Comparison of ENCODE assay signal across 17 mouse cellular contexts in genomic region chr10:40232442-40232841, GRCm38 (mm10). TPM values are rescaled to one million over a fixed set of nuclear protein-coding genes. Genes with fewer than 3 reads are reported as not detected.
DNase-seq lines count a peak whose midpoint lies in the region; ATAC-seq and TF ChIP-seq lines count a peak whose summit lies in the region.
"Had no signal": no experiment of that assay in that cellular context is flagged by ENCODE, and none has a peak within 500 bp of the region (broad histone marks: within the 10 kb centered on the region; RNA-seq: fewer than 3 reads in every experiment).

No protein-coding gene starts in this region.

- peaks cover 58% of the 10 kb centered on the region for H3K36me3 ChIP-seq in heart, postnatal 0 days (replicated peaks; ENCODE audit: control insufficient read depth, insufficient read depth, low read length)
- H3K36me3 ChIP-seq in heart, embryonic 10.5 days = peaks cover 74% of the 10 kb centered on the region
- peaks cover 38% of the 10 kb centered on the region for H3K36me3 ChIP-seq in midbrain, embryonic 15.5 days (replicated peaks)
- peaks cover 9% of the 10 kb centered on the region; the same call in 1 of the 2 replicates for H3K36me3 ChIP-seq in lung, postnatal 0 days (ENCODE audit: insufficient read depth, low read length)

- TF ChIP-seq EP300 in heart, postnatal 0 days (IDR thresholded peaks at IDR 0.05; ENCODE audit: low read depth) = no peak
- no peak for TF ChIP-seq EP300 in lung, postnatal 0 days (IDR thresholded peaks at IDR 0.05)

- H3K4me2 ChIP-seq in heart, postnatal 0 days (ENCODE audit: low read depth, low read length) = no peak overlapping the region
- H3K4me2 ChIP-seq in midbrain, embryonic 15.5 days = no peak overlapping the region
- H3K4me2 ChIP-seq in lung, postnatal 0 days (replicated peaks; ENCODE audit: low read depth, low read length) = no peak overlapping the region
- H3K4me2 ChIP-seq: forebrain, embryonic 12.5 days; heart, embryonic 12.5 days; limb, embryonic 12.5 days; liver, embryonic 13.5 days had no signal

- DNase-seq in heart, postnatal 0 days (ENCODE audit: low spot score) = no peak
- no peak for DNase-seq in heart, embryonic 10.5 days (ENCODE audit: low spot score)
- DNase-seq in thymus, adult 18-20 months = peak; percentile 36 to 57
- DNase-seq in kidney, postnatal 4 days = no peak
- no peak for DNase-seq in lung, postnatal 0 days (ENCODE audit: low spot score)
- DNase-seq: cerebellum, postnatal 14 days; gastrocnemius, postnatal 14 days; kidney, adult 11 months; kidney, postnatal 25 days; layer of hippocampus, adult 9-11 months; liver, embryonic 13.5 days; right cerebral cortex, postnatal 4 days had no signal

- TF ChIP-seq CTCF in heart, postnatal 0 days (IDR thresholded peaks at IDR 0.05; ENCODE audit: low read depth) = no peak
- no peak for TF ChIP-seq CTCF in lung, postnatal 0 days (IDR thresholded peaks at IDR 0.05)

- no peak for ATAC-seq in heart, postnatal 0 days (ENCODE audit: insufficient read depth, low read depth)
- ATAC-seq in hematopoietic stem cell, adult 5-6 weeks (replicated peaks in 1 of 2; ENCODE audit: insufficient read depth in 1 of 2, low FRiP score in 2 of 2, low TSS enrichment in 1 of 2, low read depth in 1 of 2, poor library complexity in 2 of 2, severe bottlenecking in 2 of 2) = peak; percentile 80 to 82
- ATAC-seq in midbrain, embryonic 15.5 days (replicated peaks) = no peak
- no peak for ATAC-seq in lung, postnatal 0 days

- H3K4me1 ChIP-seq in heart, postnatal 0 days (ENCODE audit: control insufficient read depth, insufficient read depth) = no peaks in the 10 kb centered on the region
- 0 out of 2 replicates have a peak, but pooled peaks cover 2% of the 10 kb centered on the region for H3K4me1 ChIP-seq in heart, embryonic 10.5 days
- no peaks in the 10 kb centered on the region for H3K4me1 ChIP-seq in midbrain, embryonic 15.5 days
- H3K4me1 ChIP-seq in lung, postnatal 0 days (ENCODE audit: insufficient read depth, low read depth, low read length) = no peaks in the 10 kb centered on the region
- H3K4me1 ChIP-seq: forebrain, embryonic 12.5 days; heart, embryonic 12.5 days; liver, embryonic 13.5 days had no signal

- WGBS in heart, postnatal 0 days = 42% methylated on average over 7 of the region's 7 CpGs
- WGBS in heart, embryonic 10.5 days = 69% methylated on average over 7 of the region's 7 CpGs
- 86% methylated on average over 7 of the region's 7 CpGs for WGBS in midbrain, embryonic 15.5 days
- 54% methylated on average over 7 of the region's 7 CpGs for WGBS in lung, postnatal 0 days

- H3K27me3 ChIP-seq in heart, postnatal 0 days (ENCODE audit: control insufficient read depth, insufficient read depth, low read length) = no peaks in the 10 kb centered on the region
- no peaks in the 10 kb centered on the region for H3K27me3 ChIP-seq in heart, embryonic 10.5 days (ENCODE audit: insufficient read depth, poor library complexity, severe bottlenecking)
- no peaks in the 10 kb centered on the region for H3K27me3 ChIP-seq in midbrain, embryonic 15.5 days (replicated peaks)
- H3K27me3 ChIP-seq in lung, postnatal 0 days (replicated peaks; ENCODE audit: insufficient read depth, low read length) = no peaks in the 10 kb centered on the region
- H3K27me3 ChIP-seq: forebrain, embryonic 12.5 days; heart, embryonic 12.5 days; limb, embryonic 12.5 days; liver, embryonic 13.5 days had no signal

- no peak overlapping the region; the same call in 1 of the 2 replicates for H3K27ac ChIP-seq in heart, postnatal 0 days (ENCODE audit: low read depth)
- no peak overlapping the region for H3K27ac ChIP-seq in heart, embryonic 10.5 days
- no peak overlapping the region for H3K27ac ChIP-seq in midbrain, embryonic 15.5 days
- H3K27ac ChIP-seq in lung, postnatal 0 days (ENCODE audit: low read length) = no peak overlapping the region
- H3K27ac ChIP-seq: forebrain, embryonic 12.5 days; limb, embryonic 12.5 days; liver, embryonic 13.5 days had no signal

- H3K9me3 ChIP-seq in heart, postnatal 0 days (replicated peaks; ENCODE audit: control insufficient read depth, low read length) = no peaks in the 10 kb centered on the region
- no peaks in the 10 kb centered on the region for H3K9me3 ChIP-seq in heart, embryonic 10.5 days
- H3K9me3 ChIP-seq in midbrain, embryonic 15.5 days = no peaks in the 10 kb centered on the region
- no peaks in the 10 kb centered on the region for H3K9me3 ChIP-seq in lung, postnatal 0 days (ENCODE audit: low read length)
- H3K9me3 ChIP-seq: forebrain, embryonic 12.5 days; heart, embryonic 12.5 days; limb, embryonic 12.5 days; liver, embryonic 13.5 days had no signal

- 0 out of 2 replicates have a peak overlapping the region, but pooled peaks have one; percentile 11 for H3K9ac ChIP-seq in heart, postnatal 0 days (replicated peaks; ENCODE audit: low read depth, low read length)
- no peak overlapping the region for H3K9ac ChIP-seq in midbrain, embryonic 15.5 days
- H3K9ac ChIP-seq in lung, postnatal 0 days (replicated peaks; ENCODE audit: low read depth) = no peak overlapping the region
- H3K9ac ChIP-seq: forebrain, embryonic 12.5 days; heart, embryonic 12.5 days; limb, embryonic 12.5 days; liver, embryonic 13.5 days had no signal

- no peak overlapping the region for H3K4me3 ChIP-seq in heart, postnatal 0 days (ENCODE audit: low read depth, low read length)
- H3K4me3 ChIP-seq in heart, embryonic 10.5 days = no peak overlapping the region
- H3K4me3 ChIP-seq in midbrain, embryonic 15.5 days = no peak overlapping the region
- no peak overlapping the region for H3K4me3 ChIP-seq in lung, postnatal 0 days (ENCODE audit: low read depth, low read length)
- H3K4me3 ChIP-seq: forebrain, embryonic 12.5 days; heart, embryonic 12.5 days; limb, embryonic 12.5 days; liver, embryonic 13.5 days had no signal

RNA-seq across cellular contexts. Expression of gene Rpf2, which starts 14.4 kb away (rescaled TPM):
- 10.0 and 12.8 TPM in 2 replicates for total RNA-seq in heart, postnatal 0 days (2014; rRNA removed; ENCODE audit: low replicate concordance)
- polyA plus RNA-seq in heart, postnatal 0 days (2015; fragmentation: Nextera tagmentation; extraction: Ambion mirVana) = 30.0 and 30.8 TPM in 2 replicates
- 58.5 and 82.1 TPM in 2 replicates for polyA plus RNA-seq in heart, embryonic 10.5 days (2016; fragmentation: Nextera tagmentation; extraction: Ambion mirVana)
- total RNA-seq in hematopoietic stem cell, adult 5-6 weeks (2017) = 134 and 215 TPM in 2 replicates
- polyA plus RNA-seq in midbrain, embryonic 15.5 days (2015; fragmentation: Nextera tagmentation; extraction: Ambion mirVana) = 61.9 and 63.6 TPM in 2 replicates
- 19.0 and 20.4 TPM in 2 replicates for polyA plus RNA-seq in lung, postnatal 0 days (2015; fragmentation: Nextera tagmentation; extraction: Ambion mirVana)

RNA-seq across cellular contexts. Expression of gene Gtf3c6, which starts 25.5 kb away (rescaled TPM):
- 25.7 and 55.0 TPM in 2 replicates for total RNA-seq in heart, postnatal 0 days (2014; rRNA removed; ENCODE audit: low replicate concordance)
- 66.1 and 71.3 TPM in 2 replicates for polyA plus RNA-seq in heart, postnatal 0 days (2015; fragmentation: Nextera tagmentation; extraction: Ambion mirVana)
- polyA plus RNA-seq in heart, embryonic 10.5 days (2016; fragmentation: Nextera tagmentation; extraction: Ambion mirVana) = 100 and 126 TPM in 2 replicates
- total RNA-seq in hematopoietic stem cell, adult 5-6 weeks (2017) = 201 and 321 TPM in 2 replicates
- 78.8 and 80.0 TPM in 2 replicates for polyA plus RNA-seq in midbrain, embryonic 15.5 days (2015; fragmentation: Nextera tagmentation; extraction: Ambion mirVana)
- 35.2 and 40.0 TPM in 2 replicates for polyA plus RNA-seq in lung, postnatal 0 days (2015; fragmentation: Nextera tagmentation; extraction: Ambion mirVana)

Comparison
In these comparisons a context has a peak if more than half of its experiments do, and no peak if none do; other contexts are left out.
1. ATAC-seq: peak in hematopoietic stem cell, adult 5-6 weeks (2 of 2); none in heart, postnatal 0 days (single experiment), midbrain, embryonic 15.5 days (single experiment) and lung, postnatal 0 days (single experiment).
2. DNase-seq: peak in thymus, adult 18-20 months (2 of 2); none in heart, postnatal 0 days (single experiment), heart, embryonic 10.5 days (single experiment), kidney, postnatal 4 days (0 of 2) and lung, postnatal 0 days (single experiment).